Mouse (Mus musculus) midbrain, embryonic 11.5 days (tissue): Measurements from ENCODE around the gene Tubb2a. TPM values are rescaled to one million over a fixed set of nuclear protein-coding genes. Genes with fewer than 3 reads are reported as not detected.
"Not testable (repeated sequence)": the region's sequence is repeated elsewhere in the genome, so short reads cannot be mapped to it uniquely, and the experiment has no call there.

ENCODE experiments used
- ATAC-seq: fragments of 200-750 bp; cut with Nextera tagmentation; 2 replicates; pipeline ENCODE4 v1.8.0; 2017; ENCODE audit warnings: moderate TSS enrichment, moderate library complexity; ENCODE audit not compliant: low FRiP score
- DNase-seq: peaks from one replicate; pipeline ENCODE4 v3.0.0; 2015; ENCODE audit warnings: low spot score; ENCODE audit errors: missing footprints
- H3K27ac ChIP-seq: fragments of 300-500 bp; sonication (generic); 2 replicates; pipeline ENCODE4 v1.5.1; 2014; ENCODE audit warnings: low read depth, low read length
- H3K27me3 ChIP-seq: fragments of 300-500 bp; sonication (generic); 2 replicates; pipeline ENCODE4 v1.6.1; 2014; ENCODE audit warnings: mild to moderate bottlenecking, low read length, moderate library complexity, mixed read lengths; ENCODE audit not compliant: control insufficient read depth, insufficient read depth
- H3K36me3 ChIP-seq: fragments of 300-500 bp; sonication (generic); 2 replicates; pipeline ENCODE4 v1.6.1; 2014; ENCODE audit warnings: mild to moderate bottlenecking, low read length, moderate library complexity, mixed read lengths; ENCODE audit not compliant: control insufficient read depth, insufficient read depth
- H3K4me1 ChIP-seq: fragments of 300-500 bp; sonication (generic); 2 replicates; pipeline ENCODE4 v1.6.1; 2014; ENCODE audit warnings: low read length; ENCODE audit not compliant: control insufficient read depth, insufficient read depth
- H3K4me2 ChIP-seq: fragments of 300-500 bp; sonication (generic); 2 replicates; pipeline ENCODE4 v1.6.1; 2014; ENCODE audit warnings: mild to moderate bottlenecking, moderate library complexity
- H3K4me3 ChIP-seq: fragments of 300-500 bp; sonication (generic); 2 replicates; pipeline ENCODE4 v1.5.1; 2014; ENCODE audit warnings: low read depth, low read length
- H3K9ac ChIP-seq: fragments of 300-500 bp; sonication (generic); 2 replicates; pipeline ENCODE4 v1.6.1; 2014; ENCODE audit warnings: low read length
- H3K9me3 ChIP-seq: fragments of 300-500 bp; sonication (generic); 2 replicates; pipeline ENCODE4 v1.6.1; 2016; ENCODE audit warnings: low read length; ENCODE audit not compliant: control insufficient read depth
- WGBS: fragments of 180-500 bp; shearing (Covaris S2); extraction: QIAGEN DNeasy Blood & Tissue Kit; methylation state at CpG from one replicate; pipeline ENCODE4 v1.1.7; 2014; 5-methylcytosine and 5-hydroxymethylcytosine counted together
- polyA plus RNA-seq: library from polyadenylated mRNA; unstranded; fragments of >200 nt; fragmentation: Nextera tagmentation; extraction: Ambion mirVana; gene quantifications from 2 replicates; pipeline ENCODE4 v1.2.1, GENCODE M21; 2014

The Tubb2a gene
- polyA plus RNA-seq, 1 experiment from 2014 or later = 417 TPM

DNA sequence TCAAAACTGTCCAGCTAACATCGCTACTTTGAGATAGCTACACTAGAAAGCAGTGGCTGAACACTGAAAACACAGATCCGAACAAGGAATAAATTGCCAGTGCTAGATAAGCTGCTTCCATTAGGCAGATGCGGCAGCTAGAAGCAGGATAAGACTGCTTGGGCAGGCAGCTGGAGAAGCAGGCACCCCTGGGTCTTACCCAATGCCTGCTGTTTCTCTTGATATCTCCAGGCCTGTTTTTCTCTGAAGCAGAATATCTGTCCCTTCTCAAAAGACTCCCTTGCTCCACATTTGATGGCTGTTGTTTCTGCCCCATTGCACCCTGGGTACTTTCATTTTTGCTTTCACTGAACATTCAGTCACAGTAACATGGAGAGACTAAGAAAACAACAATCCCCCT is 22.9 kb upstream of the Tubb2a start:
- H3K9me3 ChIP-seq = no peaks in the 10 kb centered on the region

DNA sequence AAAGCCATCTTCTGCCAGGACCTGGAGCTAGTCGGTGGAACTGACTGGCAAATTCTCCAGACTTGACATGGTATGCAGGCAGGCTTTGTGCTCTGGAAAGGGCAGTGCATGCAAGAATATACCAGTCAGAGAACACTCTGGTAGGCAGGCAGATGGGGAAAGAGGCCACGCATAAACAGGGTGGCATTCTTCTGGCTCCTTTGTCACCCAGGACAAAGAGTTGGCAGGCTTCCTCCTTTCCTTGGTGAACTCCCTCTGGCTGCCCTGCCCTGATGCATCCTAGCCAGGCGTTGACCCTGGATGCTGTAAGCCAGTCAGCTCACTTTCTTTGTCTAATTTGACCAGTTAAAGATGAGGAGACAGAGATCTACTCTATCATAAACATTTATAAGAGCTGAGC is 19.3 kb upstream of the Tubb2a start:
- no peak overlapping the region for H3K27ac ChIP-seq
- H3K9ac ChIP-seq = no peak overlapping the region
- ATAC-seq (no peak), DNase-seq (no peak)
- 66% methylated on average over 3 of the region's 3 CpGs for WGBS
- no peaks in the 10 kb centered on the region for H3K36me3 ChIP-seq
- no peaks in the 10 kb centered on the region for H3K27me3 ChIP-seq
- no peak overlapping the region for H3K4me2 ChIP-seq
- peaks cover 12% of the 10 kb centered on the region for H3K4me1 ChIP-seq
- no peaks in the 10 kb centered on the region for H3K9me3 ChIP-seq
- no peak overlapping the region for H3K4me3 ChIP-seq

More for the DNA sequence above, 22.9 kb upstream of the Tubb2a start:
- H3K27me3 ChIP-seq = no peaks in the 10 kb centered on the region
- H3K36me3 ChIP-seq = no peaks in the 10 kb centered on the region
- ATAC-seq (no peak), DNase-seq (no peak)
- no peak overlapping the region for H3K4me2 ChIP-seq
- no peak overlapping the region for H3K9ac ChIP-seq
- WGBS = 80% methylated on average over 3 of the region's 3 CpGs
- no peak overlapping the region for H3K27ac ChIP-seq
- H3K4me1 ChIP-seq = peaks cover 12% of the 10 kb centered on the region
- H3K4me3 ChIP-seq = no peak overlapping the region

DNA sequence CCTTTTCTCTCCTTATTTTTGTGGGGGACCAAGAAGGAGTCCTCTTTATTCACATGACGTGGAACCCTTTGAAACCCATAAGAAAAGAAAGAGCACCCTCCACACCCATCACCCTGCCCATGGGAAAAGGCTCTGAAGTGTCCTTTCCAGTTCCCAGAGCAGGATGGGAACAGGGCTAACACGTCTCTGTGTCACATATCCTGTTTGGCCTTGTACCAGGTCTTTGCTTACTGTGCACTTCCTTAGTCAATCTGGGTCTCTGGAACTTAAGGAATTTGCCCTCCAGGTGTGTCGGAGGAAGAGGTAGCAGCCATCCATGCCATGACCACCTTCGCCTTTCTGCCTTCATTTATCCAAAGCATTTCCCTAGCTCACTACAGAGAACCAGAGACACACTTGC is 18.6 kb upstream of the Tubb2a start:
- Histone ChIP-seq H3K4me3 (no peak overlapping the region), H3K36me3 (no peaks in the 10 kb centered on the region), H3K4me1 (peaks cover 12% of the 10 kb centered on the region), H3K4me2 (no peak overlapping the region), H3K27me3 (no peaks in the 10 kb centered on the region), H3K9ac (no peak overlapping the region), H3K27ac (peak overlapping the region; percentile 76), H3K9me3 (no peaks in the 10 kb centered on the region)
- DNase-seq (peak; percentile 89), ATAC-seq (peak; percentile 69)
- 60% methylated on average over 4 of the region's 4 CpGs for WGBS

DNA sequence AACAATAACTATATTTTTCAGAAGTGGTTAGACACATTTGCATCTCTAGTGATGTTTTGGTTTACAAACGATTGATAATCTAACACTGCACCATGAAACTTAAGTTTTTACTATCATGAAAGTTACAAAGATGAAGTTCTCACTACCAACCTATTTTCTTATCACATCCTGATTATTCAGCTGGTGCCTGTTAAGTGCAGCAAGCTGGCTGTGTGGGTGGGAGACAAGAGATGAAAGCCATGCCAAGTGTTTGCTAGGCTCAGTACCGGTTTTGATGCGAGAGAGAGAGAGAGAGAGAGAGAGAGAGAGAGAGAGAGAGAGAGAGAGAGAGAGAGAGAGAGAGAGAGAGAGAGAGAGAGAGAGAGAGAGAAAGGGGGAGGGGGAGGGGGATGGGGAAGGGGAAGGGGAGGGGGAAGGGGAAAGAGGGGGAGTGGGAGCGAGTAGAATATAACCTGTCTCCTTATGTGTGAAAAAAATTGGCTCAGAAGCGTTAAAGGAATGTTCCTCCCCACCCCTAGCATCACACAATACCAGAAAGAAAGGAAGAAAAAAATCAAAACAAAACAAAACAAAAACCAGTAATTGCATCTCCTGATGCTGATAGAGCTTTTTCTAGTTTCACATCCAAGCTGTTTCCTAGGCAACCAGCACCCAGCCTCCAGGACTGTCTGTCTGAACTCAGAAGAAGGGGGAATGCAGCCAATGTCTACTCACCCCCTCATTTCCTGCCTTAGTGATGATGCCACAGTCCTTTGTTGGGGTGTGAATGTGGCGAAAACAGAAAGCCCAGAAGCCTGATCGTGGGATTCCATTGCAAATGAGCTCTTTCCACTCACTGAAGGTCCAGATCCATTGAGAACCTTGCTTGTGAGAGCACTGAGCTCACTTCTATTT is 18.0 kb upstream of the Tubb2a start:
- peak overlapping the region; percentile 2; the same call in 1 of the 2 replicates for H3K4me2 ChIP-seq

DNA sequence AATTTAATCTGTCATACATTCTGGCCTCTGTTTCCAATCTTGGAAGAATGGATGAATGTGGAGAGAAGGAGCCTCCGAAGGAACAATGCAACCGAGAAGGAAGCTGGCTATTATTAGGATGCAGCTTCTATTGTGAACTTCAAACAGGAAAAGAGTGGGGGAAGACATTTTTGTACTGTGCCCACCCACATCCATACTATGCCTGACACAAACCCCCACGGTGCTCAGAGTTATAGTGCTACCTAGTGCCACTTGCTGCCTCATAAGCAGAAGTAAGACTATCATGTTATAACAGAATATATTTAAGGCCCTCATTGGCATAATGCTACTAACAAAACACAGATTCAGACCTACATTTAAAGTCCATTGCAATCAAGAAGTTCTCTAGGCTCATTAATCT is 11.6 kb upstream of the Tubb2a start:
- 53% methylated on average over 3 of the region's 3 CpGs for WGBS
- Histone ChIP-seq H3K27ac (peak overlapping the region; percentile 61), H3K27me3 (no peaks in the 10 kb centered on the region), H3K4me1 (peaks cover 20% of the 10 kb centered on the region), H3K4me2 (no peak overlapping the region), H3K9ac (0 out of 2 replicates have a peak overlapping the region, but pooled peaks have one; percentile 25), H3K4me3 (no peak overlapping the region), H3K9me3 (no peaks in the 10 kb centered on the region), H3K36me3 (no peaks in the 10 kb centered on the region)
- DNase-seq = no peak
- ATAC-seq = no peak

More for the DNA sequence above, 18.0 kb upstream of the Tubb2a start:
- Histone ChIP-seq H3K36me3 (no peaks in the 10 kb centered on the region), H3K27ac (peak overlapping the region; percentile 76), H3K4me3 (no peak overlapping the region), H3K4me1 (peaks cover 12% of the 10 kb centered on the region), H3K9ac (no peak overlapping the region), H3K9me3 (no peaks in the 10 kb centered on the region), H3K27me3 (no peaks in the 10 kb centered on the region)
- ATAC-seq (peak; percentile 96), DNase-seq (peak; percentile 89)
- WGBS = 24% methylated on average over 6 of the region's 7 CpGs

DNA sequence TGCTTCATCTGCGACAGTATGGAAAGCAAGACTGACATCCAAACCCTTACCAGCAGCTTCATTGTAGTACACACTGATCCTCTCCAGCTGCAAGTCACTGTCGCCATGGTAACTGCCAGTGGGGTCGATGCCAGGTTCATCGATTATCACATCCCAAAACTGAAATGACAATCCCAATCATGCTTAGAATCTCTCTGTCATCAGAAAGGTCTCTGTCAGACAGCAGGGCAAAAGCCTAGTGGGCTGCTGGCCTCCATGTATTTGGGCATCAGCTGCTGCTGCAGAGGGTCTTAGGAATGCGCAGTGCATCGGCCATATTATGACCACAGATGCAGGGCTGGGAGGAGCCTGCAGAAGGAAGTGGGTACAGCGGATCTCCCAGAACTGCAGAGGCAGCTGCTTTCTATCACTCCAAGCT is 11.1 kb upstream of the Tubb2a start:
- Histone ChIP-seq H3K9ac (0 out of 2 replicates have a peak overlapping the region, but pooled peaks have one; percentile 25), H3K27me3 (no peaks in the 10 kb centered on the region), H3K4me3 (no peak overlapping the region), H3K27ac (peak overlapping the region; percentile 61), H3K4me1 (peaks cover 20% of the 10 kb centered on the region), H3K4me2 (peak overlapping the region; percentile 9; the same call in 1 of the 2 replicates), H3K36me3 (no peaks in the 10 kb centered on the region), H3K9me3 (no peaks in the 10 kb centered on the region)
- peak; percentile 93 for DNase-seq
- WGBS = 35% methylated on average over 7 of the region's 7 CpGs
- peak; percentile 91 for ATAC-seq

DNA sequence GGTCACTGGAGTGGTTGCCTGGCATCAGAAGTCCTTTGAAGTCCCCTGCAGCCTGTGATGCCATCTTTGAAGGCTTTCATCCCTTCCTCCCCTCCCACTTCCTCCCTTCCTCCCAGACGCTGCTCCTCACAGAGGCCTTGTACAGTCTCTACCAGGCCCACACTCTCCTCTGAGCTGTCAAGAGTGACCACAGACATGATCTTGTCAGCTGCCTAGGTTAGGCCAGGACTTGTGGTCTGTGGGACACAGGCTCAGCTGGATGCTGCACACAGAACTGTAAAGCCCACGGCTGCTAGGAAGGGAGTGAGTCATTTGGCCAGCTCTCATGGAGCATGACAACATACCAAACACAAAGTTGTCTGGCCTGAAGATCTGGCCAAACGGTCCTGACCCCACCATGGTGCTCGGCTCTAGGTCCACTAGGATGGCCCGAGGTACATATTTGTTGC is 10.4 kb upstream of the Tubb2a start:
- ATAC-seq = peak; percentile 31; the same call in 1 of the 2 replicates
- not testable (repeated sequence) for H3K27me3 ChIP-seq, H3K9me3 ChIP-seq, H3K36me3 ChIP-seq, H3K4me3 ChIP-seq, DNase-seq, H3K4me2 ChIP-seq, H3K9ac ChIP-seq
- H3K4me1 ChIP-seq = peaks cover 20% of the 10 kb centered on the region
- peak overlapping the region; percentile 61 for H3K27ac ChIP-seq
- WGBS = 52% methylated on average over 5 of the region's 5 CpGs

DNA sequence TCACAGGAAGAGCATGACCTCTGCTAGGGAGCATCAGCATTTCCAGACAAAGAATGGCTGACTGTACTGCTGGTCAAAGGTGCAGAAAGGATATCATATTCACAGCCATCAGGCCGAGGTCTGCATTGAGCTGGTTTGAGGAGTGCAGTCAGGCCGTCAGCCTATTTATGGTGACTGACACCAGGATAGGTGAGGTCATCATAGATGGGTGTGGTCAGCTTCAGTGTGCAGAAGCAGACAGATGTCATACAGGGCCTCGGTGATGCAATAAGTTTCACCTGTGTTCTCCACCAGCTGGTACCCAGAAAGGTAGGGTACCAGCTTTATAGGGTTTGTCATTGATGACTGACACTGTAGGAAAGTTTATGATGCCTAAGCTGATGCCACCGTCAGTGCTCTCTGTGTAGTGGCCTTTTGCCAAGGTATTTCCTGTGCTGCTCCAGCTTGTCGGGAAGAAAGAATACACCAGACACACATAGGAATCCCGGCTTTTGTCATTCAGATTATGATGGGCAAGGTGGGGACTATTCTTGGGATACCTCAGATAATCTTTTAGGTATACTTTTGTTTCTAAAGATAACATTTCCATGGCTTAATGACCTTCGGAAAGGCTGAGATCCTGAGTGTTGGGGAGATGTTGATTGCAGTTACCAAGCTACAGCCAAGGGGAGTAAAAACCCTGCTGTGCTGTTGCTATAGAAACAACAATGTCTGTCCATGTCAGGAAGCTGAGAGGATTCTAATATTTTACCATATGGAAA is 9.4 kb upstream of the Tubb2a start:
- DNase-seq = peak; percentile 78
- no peak overlapping the region for H3K4me3 ChIP-seq
- no peaks in the 10 kb centered on the region for H3K36me3 ChIP-seq
- no peak overlapping the region for H3K4me2 ChIP-seq
- 62% methylated on average over 7 of the region's 7 CpGs for WGBS
- ATAC-seq = peak; percentile 28; the same call in 1 of the 2 replicates
- no peak overlapping the region for H3K27ac ChIP-seq
- no peak overlapping the region for H3K9ac ChIP-seq
- no peaks in the 10 kb centered on the region for H3K9me3 ChIP-seq
- H3K27me3 ChIP-seq = no peaks in the 10 kb centered on the region
- H3K4me1 ChIP-seq = peaks cover 20% of the 10 kb centered on the region
